Mouse (Mus musculus) erythroblast, embryonic 14.5 days (primary cell): ENCODE data around the gene Hrasls.

ENCODE experiments used
- GATA1 ChIP-seq: IDR thresholded peaks from 2 replicates; pipeline ENCODE4 v1.6.1; 2012; ENCODE audit warnings: low read length, inconsistent platforms, mixed read lengths
- TAL1 ChIP-seq: IDR thresholded peaks from 3 replicates; pipeline ENCODE4 v1.6.1; 2012; ENCODE audit warnings: low read length, inconsistent platforms, mixed read lengths

- TF ChIP-seq TAL1 (no peak), GATA1 (no peak)
Measured at GRCm38 (mm10) chr16:29198461-29198860, 11.0 kb upstream of the Hrasls start.
